Mouse (Mus musculus) brain, embryonic 14.5 days (tissue): ENCODE data around the gene Myo1d.

ENCODE experiments used
- CTCF ChIP-seq: fragments of 200-500 bp; IDR thresholded peaks from 2 replicates; pipeline ENCODE4 v1.5.1; 2012; ENCODE audit warnings: inconsistent platforms, mild to moderate bottlenecking, moderate library complexity, borderline replicate concordance; ENCODE audit not compliant: insufficient read depth, insufficient read length; ENCODE audit errors: extremely low read depth
- POLR2A ChIP-seq: fragments of 200-500 bp; IDR thresholded peaks from 2 replicates; pipeline ENCODE4 v1.6.1; 2012; ENCODE audit warnings: mild to moderate bottlenecking, inconsistent platforms, borderline replicate concordance; ENCODE audit not compliant: poor library complexity, insufficient read depth, insufficient read length, severe bottlenecking; ENCODE audit errors: extremely low read depth

DNA sequence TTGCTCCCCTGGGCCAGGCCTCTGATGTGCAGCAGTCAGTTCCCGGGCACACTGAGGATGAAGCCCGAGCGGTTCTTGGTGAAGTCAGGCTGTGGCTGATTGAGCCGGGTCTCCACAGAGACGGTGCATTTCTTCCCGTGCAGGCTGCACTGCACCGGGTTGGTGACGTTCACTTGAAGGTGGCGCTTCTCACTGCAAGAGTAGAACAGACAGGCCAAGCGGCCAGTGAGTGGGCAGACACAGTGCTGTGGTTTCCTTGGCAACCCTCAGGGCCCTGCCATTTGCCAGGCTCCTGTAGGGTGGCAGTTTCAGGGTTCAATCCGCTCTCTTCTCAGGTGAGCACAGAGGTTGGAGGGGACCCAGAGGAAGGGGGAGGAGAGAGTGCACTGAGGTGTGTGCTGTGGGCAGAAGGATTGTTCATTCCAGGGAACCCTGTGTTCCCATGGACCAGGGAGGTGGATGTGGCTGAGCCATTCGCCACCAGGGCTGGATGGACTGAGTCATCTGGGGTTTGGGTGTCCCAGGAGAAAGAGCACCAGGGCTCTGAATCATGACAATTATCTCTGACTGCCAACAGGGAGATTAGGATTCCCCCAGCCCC lies 295.5 kb downstream of the Myo1d start:
- TF ChIP-seq CTCF (no peak), POLR2A (no peak)
